Mouse (Mus musculus): ENCODE data around the gene Src.

GRCm38 (mm10) chr2:157384836-157385235, 33.4 kb upstream of the Src start:
- no peak for TF ChIP-seq CTCF (IDR thresholded peaks at IDR 0.05; ENCODE audit: borderline replicate concordance, control insufficient read depth, extremely low read depth, insufficient read depth, low read length, poor library complexity)
- TF ChIP-seq POLR2A (IDR thresholded peaks at IDR 0.05; ENCODE audit: control insufficient read depth, extremely low read depth, insufficient read depth, low read length, poor library complexity), result no peak
